Mouse (Mus musculus): Measurements from ENCODE around the gene Clcf1.

The Clcf1 gene

DNA sequence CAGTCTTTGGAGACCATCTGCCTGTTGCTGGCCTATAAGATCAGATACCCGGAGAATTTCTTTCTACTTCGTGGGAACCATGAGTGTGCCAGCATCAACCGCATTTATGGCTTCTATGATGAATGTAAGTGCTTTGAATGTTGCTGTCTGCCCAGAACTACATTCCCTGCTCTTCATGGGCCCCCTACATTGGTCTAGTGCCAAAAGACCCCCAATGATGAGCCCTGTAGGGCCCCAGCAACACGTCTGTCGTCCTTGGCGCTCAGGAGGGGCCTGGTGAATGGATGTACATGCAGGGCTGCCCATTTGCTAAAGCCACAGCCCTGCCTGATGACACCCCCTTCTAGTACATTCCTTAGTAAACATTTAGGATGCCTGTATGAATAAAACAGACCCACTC is 20.9 kb upstream of the Clcf1 start:
- DNase-seq (ENCODE audit: low spot score in 2 of 2): no peak

DNA sequence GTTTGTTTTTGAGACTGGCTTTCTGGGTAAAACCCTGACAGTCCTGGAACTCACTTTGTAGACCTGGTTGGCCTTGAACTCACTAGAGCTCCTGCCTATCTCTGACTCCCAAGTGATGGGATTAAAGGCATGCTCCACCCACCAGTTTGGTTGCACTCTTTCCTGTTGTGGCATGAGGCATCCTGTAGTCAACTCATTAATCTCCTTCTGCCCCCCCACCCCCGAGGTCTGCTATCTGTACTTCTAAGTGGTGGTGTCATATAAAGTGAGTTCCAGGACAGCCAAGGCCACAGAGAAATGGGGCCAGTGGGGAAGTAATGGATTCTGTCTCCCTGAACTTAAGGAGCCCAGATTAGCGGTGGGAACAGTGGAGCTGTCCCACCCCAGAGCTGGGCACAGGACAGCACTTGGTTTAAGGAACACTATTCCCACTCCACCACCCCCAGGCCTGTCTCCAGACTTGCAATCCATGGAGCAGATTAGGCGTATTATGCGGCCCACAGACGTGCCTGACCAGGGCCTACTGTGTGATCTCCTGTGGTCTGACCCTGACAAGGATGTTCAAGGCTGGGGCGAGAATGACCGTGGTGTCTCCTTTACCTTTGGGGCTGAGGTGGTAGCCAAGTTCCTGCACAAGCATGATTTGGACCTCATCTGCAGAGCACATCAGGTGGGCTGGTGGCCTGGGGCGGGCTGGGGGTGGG is 19.9 kb upstream of the Clcf1 start:
- no peak for DNase-seq (ENCODE audit: low spot score in 2 of 2)

DNA sequence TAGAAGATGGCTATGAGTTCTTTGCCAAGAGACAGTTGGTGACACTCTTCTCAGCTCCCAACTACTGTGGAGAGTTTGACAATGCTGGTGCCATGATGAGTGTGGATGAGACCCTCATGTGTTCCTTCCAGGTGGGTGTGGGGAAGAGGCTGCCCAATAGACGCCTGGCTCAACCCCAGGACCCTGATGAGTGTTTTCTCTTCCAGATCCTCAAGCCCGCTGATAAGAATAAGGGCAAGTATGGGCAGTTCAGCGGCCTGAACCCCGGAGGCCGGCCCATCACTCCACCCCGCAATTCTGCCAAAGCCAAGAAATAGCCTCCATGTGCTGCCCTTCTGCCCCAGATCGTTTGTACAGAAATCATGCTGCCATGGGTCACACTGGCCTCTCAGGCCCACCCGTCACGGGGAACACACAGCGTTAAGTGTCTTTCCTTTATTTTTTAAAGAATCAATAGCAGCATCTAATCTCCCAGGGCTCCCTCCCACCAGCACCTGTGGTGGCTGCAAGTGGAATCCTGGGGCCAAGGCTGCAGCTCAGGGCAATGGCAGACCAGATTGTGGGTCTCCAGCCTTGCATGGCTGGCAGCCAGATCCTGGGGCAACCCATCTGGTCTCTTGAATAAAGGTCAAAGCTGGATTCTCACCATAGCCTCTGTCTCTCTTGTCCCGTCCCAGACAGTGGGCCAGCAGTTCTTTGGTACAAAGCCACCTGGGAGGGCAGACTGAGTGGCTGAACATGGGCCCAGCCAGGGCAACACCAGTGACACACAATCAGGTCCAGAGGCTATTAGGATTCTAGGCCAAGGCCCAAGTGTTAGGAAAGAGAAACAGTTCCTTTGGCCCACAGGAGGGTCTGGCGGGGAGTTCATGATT is 19.0 kb upstream of the Clcf1 start:
- DNase-seq (ENCODE audit: low spot score in 2 of 2): no peak

DNA sequence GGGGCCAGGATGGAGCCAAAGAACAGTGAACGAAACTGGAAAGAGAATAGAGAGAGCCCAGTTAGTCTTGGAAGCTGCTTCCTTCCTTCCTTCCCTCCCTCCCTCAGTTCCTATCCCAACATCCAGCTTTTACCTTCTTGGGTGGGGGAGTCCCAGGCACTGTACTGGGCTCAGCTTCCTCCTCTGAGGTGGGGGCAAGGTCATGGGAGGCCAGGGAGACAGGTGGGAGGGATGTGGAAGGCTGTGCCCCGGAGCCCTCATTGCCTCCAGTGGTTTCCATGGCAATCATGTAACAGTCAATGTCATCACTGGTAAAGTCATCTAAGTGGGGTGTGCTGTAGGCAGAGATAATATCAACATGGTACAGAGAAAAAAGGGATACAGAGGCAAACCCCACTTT is 18.0 kb upstream of the Clcf1 start:
- no peak for DNase-seq (ENCODE audit: low spot score in 2 of 2)

DNA sequence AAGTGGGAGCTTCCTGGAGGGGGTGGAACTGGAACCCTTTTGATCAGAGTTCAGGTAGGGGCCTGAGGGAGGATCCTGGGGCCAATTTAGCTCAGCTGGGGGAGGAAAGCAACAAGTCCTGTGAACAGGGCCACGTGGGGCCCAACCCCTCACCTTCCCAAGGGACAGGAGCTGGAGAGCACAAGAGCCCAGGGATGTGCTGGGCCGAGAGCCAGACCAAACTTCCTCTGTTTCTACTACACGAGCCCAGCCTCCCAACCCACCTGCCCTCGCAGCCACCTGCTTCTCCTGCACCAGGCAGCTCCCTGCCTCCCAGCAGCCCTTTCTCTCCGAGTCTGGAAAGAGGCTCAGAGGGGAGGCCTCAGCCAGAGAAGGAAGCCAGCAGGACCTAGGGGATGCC is 17.5 kb upstream of the Clcf1 start:
- no peak for DNase-seq (ENCODE audit: low spot score in 2 of 2)

- no peak for DNase-seq (ENCODE audit: low spot score in 2 of 2)
Observed at GRCm38 (mm10) chr19:4197180-4197579, 16.9 kb upstream of the Clcf1 start.

- DNase-seq (ENCODE audit: low spot score in 2 of 2): peak; percentile 90 to 96
Observed at GRCm38 (mm10) chr19:4201291-4201909, 12.6 kb upstream of the Clcf1 start, which contains the start of gene Rad9a. Gene Rad9a, minus strand, starts transcription at chr19:4201662.

- DNase-seq (ENCODE audit: low spot score in 2 of 2): no peak
Observed at GRCm38 (mm10) chr19:4202149-4202548, 11.9 kb upstream of the Clcf1 start.

- DNase-seq (ENCODE audit: low spot score in 2 of 2): no peak
Observed at GRCm38 (mm10) chr19:4203148-4203547, 10.9 kb upstream of the Clcf1 start.

- DNase-seq (ENCODE audit: low spot score in 2 of 2): no peak
Observed at GRCm38 (mm10) chr19:4203604-4204326, 10.3 kb upstream of the Clcf1 start.

- DNase-seq (ENCODE audit: low spot score in 2 of 2): no peak
Observed at GRCm38 (mm10) chr19:4204889-4205288, 9.1 kb upstream of the Clcf1 start.

DNA sequence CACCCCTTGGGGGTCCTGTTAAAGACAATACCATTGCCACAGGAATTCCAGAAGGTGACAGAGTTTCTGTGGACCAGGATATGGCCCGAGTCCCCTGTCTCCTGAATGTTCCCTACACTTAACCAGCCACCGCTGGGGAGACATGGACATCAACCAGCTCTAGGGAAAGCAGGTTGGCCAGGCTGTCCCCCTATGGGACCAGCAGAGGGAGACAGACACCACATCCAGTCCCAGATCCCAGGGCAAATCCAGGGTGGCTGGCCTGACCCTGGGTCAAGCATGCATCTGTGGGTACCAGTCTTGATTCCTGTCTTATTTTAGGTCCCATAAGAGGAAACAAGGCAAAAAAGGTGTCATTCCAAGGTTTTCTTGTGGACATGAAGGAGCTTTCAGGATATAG is 7.1 kb upstream of the Clcf1 start:
- DNase-seq (ENCODE audit: low spot score in 2 of 2): peak; percentile 66 to 80

DNA sequence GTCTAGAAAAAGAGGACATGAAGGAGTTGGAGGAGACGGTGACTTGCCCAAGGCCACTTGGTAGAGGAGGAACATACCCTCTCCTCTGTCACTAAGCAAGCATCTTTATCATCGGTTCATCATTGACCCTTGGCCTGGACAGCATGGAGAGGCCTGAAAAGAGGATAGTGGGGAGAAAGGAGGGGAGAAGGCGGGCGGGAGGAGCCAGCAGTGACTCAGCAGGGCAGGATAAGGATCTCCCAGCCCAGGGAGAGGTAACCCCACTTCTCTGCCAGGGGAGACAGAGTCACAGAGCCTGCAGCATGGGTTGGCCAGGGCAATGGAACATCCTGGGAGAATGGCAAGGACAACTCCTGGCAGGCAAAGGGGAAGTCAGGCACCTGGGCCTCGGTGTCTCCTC is 5.5 kb upstream of the Clcf1 start:
- DNase-seq (ENCODE audit: low spot score in 2 of 2): no peak

DNA sequence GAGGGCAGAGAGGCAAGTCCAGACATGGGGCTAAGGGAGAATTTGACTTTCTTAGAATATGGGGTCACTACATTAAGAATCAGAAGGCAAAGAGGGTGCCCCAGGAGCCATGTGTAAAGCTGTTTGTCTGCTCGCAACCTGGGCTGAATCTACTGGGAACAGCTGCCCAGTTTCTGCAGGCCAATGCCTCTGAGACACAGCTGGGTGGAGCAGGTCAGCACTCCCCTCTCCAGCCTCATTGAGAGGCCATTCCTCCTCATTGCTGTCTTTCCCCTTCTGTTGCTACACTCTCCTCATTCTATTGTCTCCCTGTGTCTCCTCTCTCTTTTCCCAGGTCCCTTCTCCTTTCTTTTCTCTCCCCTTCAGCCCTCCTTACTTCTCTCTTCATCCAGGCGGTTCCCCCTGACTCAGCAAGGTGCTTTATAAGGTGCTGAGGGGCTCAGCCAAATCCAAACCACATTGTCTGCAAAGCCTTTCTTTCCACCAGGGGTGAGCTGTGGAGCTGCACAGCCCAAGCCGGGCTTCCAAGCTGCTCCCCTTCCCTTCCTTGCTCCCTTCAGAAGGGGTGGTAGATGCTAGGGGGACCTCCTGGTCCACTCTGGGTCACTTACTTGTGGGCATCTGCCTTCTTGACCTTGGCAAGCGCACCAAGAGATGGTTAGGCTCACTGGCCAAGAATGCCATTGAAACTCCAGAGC is 2.0 kb upstream of the Clcf1 start:
- no peak for DNase-seq (ENCODE audit: low spot score in 2 of 2)

GRCm38 (mm10) chr19:4213524-4213974 is 489 bp upstream of the Clcf1 start:
- no peak for DNase-seq (ENCODE audit: low spot score in 2 of 2)

- no peak for DNase-seq (ENCODE audit: low spot score in 2 of 2)
Observed at GRCm38 (mm10) chr19:4214771-4215450, 873 bp downstream of the Clcf1 start.

GRCm38 (mm10) chr19:4215451-4215840 is 1.4 kb downstream of the Clcf1 start:
- DNase-seq (ENCODE audit: low spot score in 2 of 2): no peak

DNA sequence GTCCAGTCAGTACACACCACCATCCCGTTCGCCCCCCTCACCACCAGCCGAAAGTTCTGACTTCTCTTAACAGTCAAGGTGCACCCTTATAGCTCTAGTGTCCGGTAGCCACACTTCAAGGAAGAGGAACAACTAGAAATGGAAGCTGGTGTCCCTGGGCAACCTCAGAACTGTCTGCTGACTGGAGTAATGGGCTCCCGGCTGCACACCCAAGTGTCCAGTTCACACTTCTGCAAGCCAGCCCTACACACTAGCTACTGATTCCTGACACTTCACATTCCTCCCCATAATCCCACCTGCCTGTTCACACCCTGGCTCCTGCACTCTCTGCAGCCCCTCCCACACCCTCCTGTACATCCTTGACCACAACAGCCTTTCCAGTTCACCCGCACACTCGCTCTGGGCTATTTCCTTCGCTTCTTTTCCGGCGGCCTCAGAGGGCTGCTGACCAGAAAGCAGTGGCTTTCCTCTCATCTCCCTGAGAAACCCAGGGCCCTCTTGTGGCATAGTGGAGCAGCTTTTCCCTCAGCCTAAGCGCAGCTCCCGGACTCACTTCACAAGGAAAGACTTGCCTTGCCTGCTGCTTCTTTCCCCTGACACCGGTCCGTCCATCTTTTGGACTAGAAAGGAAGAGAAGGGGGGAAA is 2.1 kb downstream of the Clcf1 start:
- no peak for DNase-seq (ENCODE audit: low spot score in 2 of 2)

- no peak for DNase-seq (ENCODE audit: low spot score in 2 of 2)
Observed at GRCm38 (mm10) chr19:4217140-4217539, 3.1 kb downstream of the Clcf1 start.

DNA sequence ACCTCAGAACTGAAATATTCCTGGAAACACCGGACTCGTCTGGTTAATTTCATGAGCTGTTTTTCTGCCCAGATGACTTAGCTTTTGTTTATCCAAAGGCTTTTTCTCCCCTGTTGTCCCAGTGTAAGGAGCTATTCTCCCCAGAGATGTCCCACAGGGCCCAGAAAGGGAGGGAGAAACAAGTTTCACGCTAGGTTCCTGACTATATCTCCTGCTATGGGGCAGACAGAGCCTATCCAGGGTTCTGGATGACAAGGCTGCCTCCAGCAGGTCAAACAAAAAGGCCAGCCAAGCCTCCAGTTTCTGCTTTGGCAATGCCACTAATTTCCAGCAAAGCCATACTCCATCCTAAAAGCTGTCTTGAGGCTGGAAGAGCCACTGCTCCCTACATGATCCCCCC is 3.8 kb downstream of the Clcf1 start:
- DNase-seq (ENCODE audit: low spot score in 2 of 2): no peak
